Mouse (Mus musculus) naive thymus-derived CD4-positive, alpha-beta T cell, adult 2 months (primary cell): ENCODE measurements around the gene Mb21d2.

Source experiments
- DNase-seq: peaks from one replicate; pipeline ENCODE4 v3.0.0-alpha.2; 2011; ENCODE audit warnings: low read depth

Gene Mb21d2

DNA sequence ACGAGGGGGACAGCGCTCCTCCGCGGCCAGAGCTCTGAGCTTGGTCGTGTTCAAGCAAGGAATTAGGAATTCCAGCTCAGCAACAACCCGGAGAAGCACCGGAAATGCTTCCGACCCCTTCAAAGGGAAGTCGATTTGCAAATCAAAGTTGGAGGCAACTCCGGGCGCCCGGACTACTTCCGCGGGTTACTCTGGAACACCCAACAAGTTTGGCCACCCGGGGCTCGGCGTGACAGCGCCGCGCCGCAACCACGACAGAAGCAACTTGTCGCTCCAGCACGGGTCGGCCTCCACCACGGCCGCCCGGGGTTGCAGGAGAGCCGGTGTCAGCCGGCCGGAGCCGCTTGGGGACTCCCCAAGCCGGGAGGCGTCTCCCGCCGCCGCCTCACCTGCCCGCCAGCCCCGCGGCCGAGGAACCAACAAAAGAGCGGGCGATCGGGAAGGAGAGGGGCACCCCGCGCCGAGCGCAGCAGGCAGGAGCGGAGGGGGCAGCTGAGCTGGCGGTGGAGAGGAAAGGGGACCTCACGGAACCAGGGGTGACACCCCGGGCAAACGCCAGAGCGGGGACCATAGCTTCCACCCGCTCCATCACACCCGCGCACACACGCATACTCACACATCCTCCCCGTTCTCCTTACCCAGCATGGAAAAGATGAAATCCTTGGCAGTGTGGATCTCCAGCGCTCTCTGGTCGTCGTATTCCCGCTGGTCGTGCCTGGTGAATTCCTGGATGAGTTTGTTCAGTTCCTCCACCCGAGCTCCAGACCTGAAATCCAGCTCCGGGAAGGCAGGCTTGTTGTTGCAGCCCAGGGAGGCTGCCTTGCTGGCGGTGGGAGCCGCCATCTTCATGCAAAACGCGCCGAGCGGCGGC, at the start of gene Mb21d2:
TSS of gene Mb21d2 (minus strand) at position 859 of the 871 bp plus-strand sequence.
- DNase-seq, result no peak

- no peak for DNase-seq
Measured at GRCm38 (mm10) chr16:28966236-28966635, 36.8 kb upstream of the Mb21d2 start.

- no peak for DNase-seq
Measured at GRCm38 (mm10) chr16:28964048-28964447, 34.6 kb upstream of the Mb21d2 start.

GRCm38 (mm10) chr16:28962987-28963386, 33.5 kb upstream of the Mb21d2 start:
- DNase-seq, result no peak

GRCm38 (mm10) chr16:28949810-28950209, 20.3 kb upstream of the Mb21d2 start:
- DNase-seq, result no peak

- no peak for DNase-seq
Measured at GRCm38 (mm10) chr16:28943254-28943653, 13.8 kb upstream of the Mb21d2 start.

DNA sequence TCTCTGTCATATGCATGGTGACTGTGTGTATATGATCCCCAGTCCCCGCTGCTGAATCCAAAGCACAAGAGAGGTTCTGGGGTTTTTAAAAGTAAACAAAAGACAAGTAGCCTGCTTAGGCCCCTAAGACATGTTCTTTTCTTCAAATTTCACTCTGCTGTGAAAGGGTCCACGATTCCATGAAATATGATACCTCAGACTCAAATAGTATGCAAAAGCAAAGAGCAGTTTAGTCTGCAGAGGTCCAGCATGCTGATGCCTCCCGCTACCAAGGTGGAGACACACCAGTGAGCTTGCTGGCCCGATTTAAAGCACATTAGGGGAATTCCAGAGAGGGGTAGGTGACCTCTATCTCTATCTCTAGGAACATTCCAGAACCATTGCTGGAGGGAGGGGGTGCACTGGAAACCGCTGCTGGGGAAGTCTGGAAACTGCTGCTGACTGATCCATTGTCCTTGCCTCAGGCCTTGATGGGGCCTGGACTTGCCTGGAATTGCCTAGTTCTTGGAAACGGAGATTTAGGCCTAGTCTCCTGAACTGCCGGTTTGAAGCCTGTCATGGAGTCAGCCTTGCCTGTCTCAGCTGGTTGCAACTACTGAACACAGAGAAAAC, 6.8 kb upstream of the Mb21d2 start:
- no peak for DNase-seq

- DNase-seq, result no peak
Measured at GRCm38 (mm10) chr16:28935701-28936100, 6.2 kb upstream of the Mb21d2 start.

GRCm38 (mm10) chr16:28931213-28931612, 1.7 kb upstream of the Mb21d2 start:
- DNase-seq, result no peak

- no peak for DNase-seq
Measured at GRCm38 (mm10) chr16:28930426-28930825, 953 bp upstream of the Mb21d2 start.

GRCm38 (mm10) chr16:28929686-28930291, 316 bp upstream of the Mb21d2 start:
- no peak for DNase-seq

GRCm38 (mm10) chr16:28928466-28928814, 1.0 kb downstream of the Mb21d2 start:
- DNase-seq, result no peak

- DNase-seq, result no peak
Measured at GRCm38 (mm10) chr16:28927381-28927780, 2.1 kb downstream of the Mb21d2 start.

DNA sequence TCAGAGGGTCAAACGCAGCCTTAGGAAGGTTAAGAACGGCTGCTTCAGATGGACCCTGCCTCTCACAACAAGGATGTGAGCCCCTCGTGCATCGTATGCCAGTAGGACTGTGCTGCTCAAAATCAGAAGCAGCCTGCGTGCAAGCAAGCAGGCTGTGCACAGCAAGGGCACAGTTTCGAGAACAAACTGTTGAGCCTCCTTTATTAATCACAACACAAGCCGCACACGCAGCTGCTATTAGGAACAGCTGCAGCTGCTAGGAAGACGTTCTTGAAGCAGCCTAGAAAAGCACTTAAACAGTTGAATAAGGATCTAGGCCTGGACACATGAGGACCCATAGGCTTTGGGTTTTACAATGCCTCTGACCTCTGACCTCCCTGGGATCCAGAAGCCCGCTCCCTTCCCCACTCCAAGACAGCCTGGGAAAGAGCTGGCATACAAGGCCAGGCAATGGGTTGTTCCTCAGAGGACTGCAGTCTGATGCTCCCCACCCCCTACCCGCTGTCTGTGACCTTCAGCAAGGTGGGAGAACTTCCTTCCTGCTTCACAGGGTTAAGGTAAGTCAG, 10.1 kb downstream of the Mb21d2 start:
- DNase-seq, result no peak

DNA sequence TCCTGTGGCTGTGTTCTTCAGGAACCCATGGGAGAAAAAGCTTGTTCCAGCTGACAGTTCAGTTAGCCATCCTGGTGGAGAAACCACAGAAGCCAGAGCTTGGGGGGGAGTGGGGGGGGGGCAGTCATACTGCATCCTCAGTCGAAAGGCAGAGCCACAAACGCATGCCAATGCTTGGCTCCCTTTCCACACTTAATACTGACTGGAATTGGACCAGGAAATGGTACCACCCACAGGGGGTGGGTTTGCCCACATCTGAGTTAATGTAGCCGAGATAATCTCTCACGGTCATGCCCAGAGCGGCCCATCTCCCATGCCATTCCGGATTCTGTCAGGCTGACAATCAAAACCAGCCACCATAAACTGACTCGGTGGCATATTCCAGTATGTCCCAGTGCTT, 14.1 kb downstream of the Mb21d2 start:
- no peak for DNase-seq

GRCm38 (mm10) chr16:28914709-28915108, 14.8 kb downstream of the Mb21d2 start:
- DNase-seq, result no peak

DNA sequence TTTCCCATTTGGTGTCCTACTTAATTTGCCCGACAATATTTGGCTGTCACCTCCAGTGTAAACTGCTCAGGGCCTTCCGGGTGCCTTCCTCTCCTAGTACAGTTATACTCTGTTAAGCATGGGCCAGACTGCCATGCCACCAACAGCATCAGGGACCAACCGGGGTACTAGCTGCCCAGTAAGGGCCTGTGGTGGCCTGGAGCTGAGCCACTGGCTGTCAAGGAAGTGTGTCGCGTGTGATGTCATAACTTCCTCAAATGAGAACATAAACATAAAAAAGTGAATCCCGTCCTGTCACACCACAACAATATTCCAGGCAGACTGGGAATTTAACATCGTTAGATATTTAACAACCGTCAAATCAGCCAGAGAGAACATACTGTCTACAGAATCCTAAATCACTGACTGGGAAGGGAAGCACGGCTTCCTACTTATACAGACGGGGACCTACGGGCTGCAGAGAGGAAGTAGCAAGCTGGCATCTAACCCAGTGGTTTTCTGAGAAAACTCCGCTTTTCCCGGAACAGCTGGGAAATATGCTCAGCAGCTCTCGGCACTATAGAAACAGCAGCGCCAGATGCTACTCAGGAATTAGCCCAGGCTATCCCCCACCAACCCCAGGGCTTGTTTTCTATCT, 17.9 kb downstream of the Mb21d2 start:
- DNase-seq, result no peak

- DNase-seq, result no peak
Measured at GRCm38 (mm10) chr16:28906370-28907275, 22.9 kb downstream of the Mb21d2 start.

GRCm38 (mm10) chr16:28905567-28906289, 23.7 kb downstream of the Mb21d2 start:
- no peak for DNase-seq
